Comparison of ENCODE assay signal across 8 mouse cellular contexts in genomic region chr12:80111131-80112070, GRCm38 (mm10). TPM values are rescaled to one million over a fixed set of nuclear protein-coding genes. Genes with fewer than 3 reads are reported as not detected.
DNase-seq lines count a peak whose midpoint lies in the region; ATAC-seq and TF ChIP-seq lines count a peak whose summit lies in the region.

No protein-coding gene starts in this region.

- H3K36me3 ChIP-seq in spleen, adult 2 months (ENCODE audit: control insufficient read depth, insufficient read depth, low read length), result peaks cover 34% of the 10 kb centered on the region
- peaks cover 12% of the 10 kb centered on the region; the same call in 1 of the 2 replicates for H3K36me3 ChIP-seq in embryonic facial prominence, embryonic 15.5 days
- H3K36me3 ChIP-seq in hindbrain, embryonic 11.5 days (ENCODE audit: control insufficient read depth, insufficient read depth, low read length), result 0 out of 2 replicates have a peak, but pooled peaks cover 2% of the 10 kb centered on the region
- H3K36me3 ChIP-seq in limb, embryonic 14.5 days (ENCODE audit: control insufficient read depth, insufficient read depth, low read length), result peaks cover 39% of the 10 kb centered on the region
- no peaks in the 10 kb centered on the region for H3K36me3 ChIP-seq in midbrain, postnatal 0 days (ENCODE audit: insufficient read depth, low read length)

- no peaks in the 10 kb centered on the region for H3K27me3 ChIP-seq in spleen, adult 2 months (ENCODE audit: control insufficient read depth, insufficient read depth, low read length)
- H3K27me3 ChIP-seq in embryonic facial prominence, embryonic 15.5 days, result no peaks in the 10 kb centered on the region
- peaks cover 8% of the 10 kb centered on the region for H3K27me3 ChIP-seq in hindbrain, embryonic 11.5 days (ENCODE audit: control insufficient read depth, insufficient read depth, low read length)
- H3K27me3 ChIP-seq in limb, embryonic 14.5 days (ENCODE audit: control insufficient read depth, insufficient read depth, low read length), result no peaks in the 10 kb centered on the region
- H3K27me3 ChIP-seq in midbrain, postnatal 0 days (ENCODE audit: insufficient read depth, low read length), result peaks cover 19% of the 10 kb centered on the region

- no peak for ATAC-seq in embryonic facial prominence, embryonic 15.5 days (ENCODE audit: insufficient number of reproducible peaks, low FRiP score, low TSS enrichment, low read depth)
- ATAC-seq in hindbrain, embryonic 11.5 days (ENCODE audit: low FRiP score), result no peak
- no peak for ATAC-seq in limb, embryonic 14.5 days (ENCODE audit: low FRiP score, low read depth)
- ATAC-seq in midbrain, postnatal 0 days (ENCODE audit: low FRiP score), result no peak

- WGBS in spleen, adult 2 months, result 2% methylated on average over 29 of the region's 29 CpGs
- under 1% methylated on average over 29 of the region's 29 CpGs for WGBS in embryonic facial prominence, embryonic 15.5 days
- WGBS in hindbrain, embryonic 11.5 days, result 1% methylated on average over 29 of the region's 29 CpGs
- WGBS in limb, embryonic 14.5 days, result 1% methylated on average over 29 of the region's 29 CpGs
- 2% methylated on average over 29 of the region's 29 CpGs for WGBS in midbrain, postnatal 0 days

- peak overlapping the region; percentile 94 for H3K27ac ChIP-seq in spleen, adult 2 months (ENCODE audit: insufficient read depth, low read length)
- peak overlapping the region; percentile 100 for H3K27ac ChIP-seq in embryonic facial prominence, embryonic 15.5 days (replicated peaks)
- H3K27ac ChIP-seq in hindbrain, embryonic 11.5 days (ENCODE audit: low read depth, low read length), result peak overlapping the region; percentile 75
- H3K27ac ChIP-seq in limb, embryonic 14.5 days (replicated peaks; ENCODE audit: low read depth, low read length), result peak overlapping the region; percentile 99
- H3K27ac ChIP-seq in midbrain, postnatal 0 days (ENCODE audit: low read depth, low read length), result peak overlapping the region; percentile 67

- peak overlapping the region; percentile 69 for H3K4me2 ChIP-seq in embryonic facial prominence, embryonic 15.5 days (replicated peaks)
- peak overlapping the region; percentile 91 for H3K4me2 ChIP-seq in hindbrain, embryonic 11.5 days (replicated peaks; ENCODE audit: low read depth, low read length)
- H3K4me2 ChIP-seq in limb, embryonic 14.5 days (replicated peaks; ENCODE audit: low read depth, low read length, severe bottlenecking), result peak overlapping the region; percentile 80
- peak overlapping the region; percentile 84 for H3K4me2 ChIP-seq in midbrain, postnatal 0 days (ENCODE audit: low read depth, low read length, poor library complexity, severe bottlenecking)

- TF ChIP-seq CTCF in spleen, adult 2 months (IDR thresholded peaks at IDR 0.05; ENCODE audit: extremely low read depth, insufficient read depth, insufficient read length, insufficient replicate concordance), result no peak
- TF ChIP-seq CTCF in midbrain, postnatal 0 days (IDR thresholded peaks at IDR 0.05), result no peak

- TF ChIP-seq POLR2A in spleen, adult 2 months (IDR thresholded peaks at IDR 0.05; ENCODE audit: low read depth, low read length), result no peak
- TF ChIP-seq POLR2A in limb, embryonic 14.5 days (IDR thresholded peaks at IDR 0.05; ENCODE audit: borderline replicate concordance, extremely low read depth, insufficient read depth, insufficient read length), result no peak

- no peak for DNase-seq in spleen, adult 2 months (ENCODE audit: low read depth in 1 of 2, low spot score in 2 of 2)
- DNase-seq in spleen, postnatal 14 days (ENCODE audit: low spot score in 2 of 2), result no peak
- DNase-seq in hindbrain, embryonic 11.5 days (ENCODE audit: low spot score), result peak; percentile 65
- peak; percentile 39 for DNase-seq in limb, embryonic 14.5 days (ENCODE audit: low spot score)
- no peak for DNase-seq in midbrain, postnatal 0 days (ENCODE audit: low spot score)
- no peak for DNase-seq in cerebellum, postnatal 36 days
- no peak for DNase-seq in cerebellum, adult 18-20 months

- H3K4me1 ChIP-seq in spleen, adult 2 months (ENCODE audit: control insufficient read depth, insufficient read depth, insufficient read length), result peaks cover 9% of the 10 kb centered on the region
- H3K4me1 ChIP-seq in embryonic facial prominence, embryonic 15.5 days, result peaks cover 8% of the 10 kb centered on the region
- H3K4me1 ChIP-seq in hindbrain, embryonic 11.5 days (replicated peaks; ENCODE audit: control insufficient read depth, insufficient read depth, low read length), result peaks cover 2% of the 10 kb centered on the region; the same call in 1 of the 2 replicates
- peaks cover 3% of the 10 kb centered on the region; the same call in 1 of the 2 replicates for H3K4me1 ChIP-seq in limb, embryonic 14.5 days (ENCODE audit: control insufficient read depth, insufficient read depth, low read length)
- H3K4me1 ChIP-seq in midbrain, postnatal 0 days (ENCODE audit: insufficient read depth, low read length), result peaks cover 9% of the 10 kb centered on the region; the same call in 1 of the 2 replicates

- peak overlapping the region; percentile 77 for H3K4me3 ChIP-seq in spleen, adult 2 months (ENCODE audit: extremely low read depth, insufficient read depth, insufficient read length)
- H3K4me3 ChIP-seq in embryonic facial prominence, embryonic 15.5 days (replicated peaks), result peak overlapping the region; percentile 84
- peak overlapping the region; percentile 78 for H3K4me3 ChIP-seq in hindbrain, embryonic 11.5 days (ENCODE audit: low read depth, low read length)
- peak overlapping the region; percentile 96 for H3K4me3 ChIP-seq in limb, embryonic 14.5 days (replicated peaks; ENCODE audit: low read length)
- H3K4me3 ChIP-seq in midbrain, postnatal 0 days (ENCODE audit: low read depth, low read length), result peak overlapping the region; percentile 53

- H3K9ac ChIP-seq in embryonic facial prominence, embryonic 15.5 days, result peak overlapping the region; percentile 97
- H3K9ac ChIP-seq in hindbrain, embryonic 11.5 days (ENCODE audit: low read depth, low read length), result peak overlapping the region; percentile 95
- H3K9ac ChIP-seq in limb, embryonic 14.5 days (ENCODE audit: low read depth, low read length, severe bottlenecking), result peak overlapping the region; percentile 100
- H3K9ac ChIP-seq in midbrain, postnatal 0 days (replicated peaks; ENCODE audit: low read length, poor library complexity, severe bottlenecking), result peak overlapping the region; percentile 64

- H3K9me3 ChIP-seq in embryonic facial prominence, embryonic 15.5 days (replicated peaks), result no peaks in the 10 kb centered on the region
- no peaks in the 10 kb centered on the region for H3K9me3 ChIP-seq in hindbrain, embryonic 11.5 days (ENCODE audit: control insufficient read depth, low read length)
- no peaks in the 10 kb centered on the region for H3K9me3 ChIP-seq in limb, embryonic 14.5 days (ENCODE audit: control insufficient read depth, low read length)
- H3K9me3 ChIP-seq in midbrain, postnatal 0 days (ENCODE audit: low read length), result no peaks in the 10 kb centered on the region

RNA-seq across cellular contexts. Expression of gene Zfp36l1, which starts 1.4 kb away (rescaled TPM):
- polyA plus RNA-seq in spleen, adult 2 months (2012; rRNA removed), result 251 and 372 TPM in 2 replicates
- polyA plus RNA-seq in embryonic facial prominence, embryonic 15.5 days (2015; fragmentation: Nextera tagmentation; extraction: Ambion mirVana), result 153 and 178 TPM in 2 replicates
- 112 and 127 TPM in 2 replicates for polyA plus RNA-seq in hindbrain, embryonic 11.5 days (2014; fragmentation: Nextera tagmentation; extraction: Ambion mirVana)
- polyA plus RNA-seq in limb, embryonic 14.5 days (2012; rRNA removed), result 245 and 413 TPM in 2 replicates
- 195 and 209 TPM in 2 replicates for polyA plus RNA-seq in limb, embryonic 14.5 days (2014; fragmentation: Nextera tagmentation; extraction: Ambion mirVana)
- 32.7 and 47.4 TPM in 2 replicates for total RNA-seq in midbrain, postnatal 0 days (2014; rRNA removed)
- 46.3 and 48.5 TPM in 2 replicates for polyA plus RNA-seq in midbrain, postnatal 0 days (2015; fragmentation: Nextera tagmentation; extraction: Ambion mirVana)

Comparison
In these comparisons a context has a peak if more than half of its experiments do, and no peak if none do; other contexts are left out.
1. DNase-seq: peak in hindbrain, embryonic 11.5 days (single experiment) and limb, embryonic 14.5 days (single experiment); none in spleen, adult 2 months (0 of 2), spleen, postnatal 14 days (0 of 2), midbrain, postnatal 0 days (single experiment), cerebellum, postnatal 36 days (0 of 2) and cerebellum, adult 18-20 months (0 of 2).
2. Peak in every context shown above with its lines, with median percentiles within 50 percentile points of each other: H3K27ac ChIP-seq, H3K4me3 ChIP-seq, H3K4me2 ChIP-seq and H3K9ac ChIP-seq.